Mouse (Mus musculus) heart, embryonic 10.5 days (tissue): ENCODE results near the gene Zfp839. TPM values are rescaled to one million over a fixed set of nuclear protein-coding genes. Genes with fewer than 3 reads are reported as not detected.

Experiments used
- DNase-seq: peaks from one replicate; pipeline ENCODE4 v3.0.0-alpha.2; 2017; ENCODE audit warnings: low spot score
- H3K27ac ChIP-seq: fragments of 300-500 bp; sonication (generic); 2 replicates; pipeline ENCODE4 v1.5.1; 2016; ENCODE audit warnings: mild to moderate bottlenecking
- H3K27me3 ChIP-seq: fragments of 300-500 bp; sonication (generic); 2 replicates; pipeline ENCODE4 v1.6.1; 2016; ENCODE audit warnings: mild to moderate bottlenecking; ENCODE audit not compliant: poor library complexity, insufficient read depth, severe bottlenecking
- H3K36me3 ChIP-seq: fragments of 300-500 bp; sonication (generic); 2 replicates; pipeline ENCODE4 v1.6.1; 2016; ENCODE audit warnings: mild to moderate bottlenecking, moderate library complexity
- H3K4me1 ChIP-seq: fragments of 300-500 bp; sonication (generic); 2 replicates; pipeline ENCODE4 v1.6.1; 2016; ENCODE audit warnings: mild to moderate bottlenecking
- H3K4me3 ChIP-seq: fragments of 300-500 bp; sonication (generic); 2 replicates; pipeline ENCODE4 v1.5.1; 2016; ENCODE audit warnings: mild to moderate bottlenecking, moderate library complexity
- H3K9me3 ChIP-seq: fragments of 300-500 bp; sonication (generic); 2 replicates; pipeline ENCODE4 v1.6.1; 2016; ENCODE audit warnings: mild to moderate bottlenecking, moderate library complexity
- WGBS: fragments of 180-500 bp; shearing (Covaris S2); methylation state at CpG from one replicate; pipeline ENCODE4 v1.1.7; 2016; 5-methylcytosine and 5-hydroxymethylcytosine counted together
- polyA plus RNA-seq: library from polyadenylated mRNA; unstranded; fragments of >200 nt; fragmentation: Nextera tagmentation; extraction: Ambion mirVana; gene quantifications from 2 replicates; pipeline ENCODE4 v1.2.1, GENCODE M21; 2016

Gene Zfp839
- polyA plus RNA-seq, 1 experiment from 2014 or later = 6.1 TPM

DNA sequence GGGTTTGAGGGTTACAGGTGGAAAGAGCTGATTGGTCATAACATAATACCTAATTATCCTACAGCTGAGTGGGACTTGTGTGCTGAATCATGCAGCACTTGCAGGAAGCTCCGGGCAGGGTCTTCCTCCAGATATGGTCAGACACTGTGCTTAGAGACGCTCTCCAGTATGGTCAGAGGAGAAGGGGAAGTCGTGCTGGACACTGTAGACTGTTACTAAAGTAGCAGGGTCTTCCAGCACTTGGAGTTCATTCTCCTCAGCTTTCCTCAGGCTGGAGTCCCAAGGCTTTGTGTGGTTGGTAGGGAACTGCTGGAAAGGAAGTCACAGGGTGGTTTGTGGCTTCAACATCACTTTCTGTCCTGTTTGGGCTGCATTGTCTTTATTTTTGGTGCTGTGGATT is 57.8 kb downstream of the Zfp839 start:
- H3K4me1 ChIP-seq = 0 out of 2 replicates have a peak, but pooled peaks cover 4% of the 10 kb centered on the region
- H3K4me3 ChIP-seq = no peak overlapping the region
- WGBS = 71% methylated on average over 3 of the region's 3 CpGs
- no peaks in the 10 kb centered on the region for H3K27me3 ChIP-seq
- DNase-seq = no peak
- no peaks in the 10 kb centered on the region for H3K9me3 ChIP-seq
- no peak overlapping the region for H3K27ac ChIP-seq
- peaks cover 11% of the 10 kb centered on the region; the same call in 1 of the 2 replicates for H3K36me3 ChIP-seq

DNA sequence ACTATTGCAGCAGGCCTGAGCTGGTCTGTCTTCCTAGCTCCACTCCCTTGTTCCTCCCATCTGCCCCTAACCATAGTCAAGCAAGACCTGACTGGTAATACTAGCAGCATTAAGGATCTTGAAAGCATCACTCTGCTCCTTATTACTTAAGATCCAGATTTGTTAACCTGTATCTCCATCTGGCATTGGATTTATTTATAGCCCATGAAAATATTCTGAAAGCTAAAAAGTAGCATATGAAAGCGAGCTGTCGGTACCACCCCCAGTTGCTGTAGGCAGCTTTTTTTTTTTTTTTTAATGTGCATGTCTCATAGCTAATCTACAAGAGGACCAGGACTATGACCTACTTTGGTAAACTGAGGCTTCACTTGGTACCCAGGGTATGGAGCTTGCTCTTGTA is 59.9 kb downstream of the Zfp839 start:
- no peak overlapping the region for H3K27ac ChIP-seq
- H3K4me1 ChIP-seq = 0 out of 2 replicates have a peak, but pooled peaks cover 4% of the 10 kb centered on the region
- peaks cover 8% of the 10 kb centered on the region; the same call in 1 of the 2 replicates for H3K36me3 ChIP-seq
- no peak for DNase-seq
- H3K4me3 ChIP-seq = no peak overlapping the region
- WGBS = 96% methylated on average over 2 of the region's 2 CpGs
- no peaks in the 10 kb centered on the region for H3K9me3 ChIP-seq
- no peaks in the 10 kb centered on the region for H3K27me3 ChIP-seq

DNA sequence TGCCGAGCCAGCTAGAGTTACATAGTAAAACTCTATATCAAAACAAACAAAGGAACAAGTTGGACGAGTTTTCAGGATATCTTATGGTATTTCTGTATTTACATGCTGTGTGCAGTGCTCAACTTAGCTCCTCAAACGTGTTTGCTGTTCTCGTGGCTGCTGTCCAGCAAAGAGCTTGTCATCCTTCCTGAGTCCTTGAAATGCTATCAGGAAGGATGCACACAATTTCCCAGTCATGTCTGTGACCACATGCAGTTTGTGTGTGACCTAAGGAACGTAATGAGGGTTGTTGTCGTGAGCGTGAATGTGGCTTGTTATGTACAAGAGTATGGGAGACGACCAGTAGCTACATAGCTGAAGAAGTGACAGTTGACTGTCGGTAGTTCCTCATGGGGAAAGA is 65.7 kb downstream of the Zfp839 start:
- 84% methylated on average over 9 of the region's 9 CpGs for WGBS

More for the DNA sequence above, 65.7 kb downstream of the Zfp839 start:
- DNase-seq = no peak
- H3K9me3 ChIP-seq = no peaks in the 10 kb centered on the region
- H3K4me1 ChIP-seq = no peaks in the 10 kb centered on the region
- no peak overlapping the region for H3K4me3 ChIP-seq
- no peaks in the 10 kb centered on the region for H3K27me3 ChIP-seq
- H3K36me3 ChIP-seq = peaks cover 34% of the 10 kb centered on the region
- H3K27ac ChIP-seq = no peak overlapping the region

Other genes with a start within 250 kb of the Zfp839 start
- gene Dync1h1, start 248.8 kb upstream of the Zfp839 start, polyA plus RNA-seq = 49.9 and 51.6 TPM in 2 replicates
- gene 1700001K19Rik, start 167.6 kb upstream of the Zfp839 start, polyA plus RNA-seq = 0.15 TPM in 1 of 2 replicates, not detected in the other
- 620 and 1,082 TPM in 2 replicates for gene Hsp90aa1, start 147.5 kb upstream of the Zfp839 start, polyA plus RNA-seq
- 15.4 and 21.6 TPM in 2 replicates for gene Wdr20, start 112.3 kb upstream of the Zfp839 start, polyA plus RNA-seq
- 3.8 and 4.3 TPM in 2 replicates for gene Mok, start 9.3 kb upstream of the Zfp839 start, polyA plus RNA-seq
- gene Cinp, start 38.9 kb downstream of the Zfp839 start, polyA plus RNA-seq = 83.6 and 94.5 TPM in 2 replicates
- gene Tecpr2, start 39.0 kb downstream of the Zfp839 start, polyA plus RNA-seq = 3.9 and 4.1 TPM in 2 replicates
- gene Ankrd9, start 128.8 kb downstream of the Zfp839 start, polyA plus RNA-seq = 14.8 and 19.1 TPM in 2 replicates
- 6.5 and 9.2 TPM in 2 replicates for gene Rcor1, start 189.1 kb downstream of the Zfp839 start, polyA plus RNA-seq